Mouse (Mus musculus) lung, embryonic 14.5 days (tissue): Measurements from ENCODE around the gene Dhx35. TPM values are rescaled to one million over a fixed set of nuclear protein-coding genes. Genes with fewer than 3 reads are reported as not detected.

Source experiments
- ATAC-seq: fragments of 200-750 bp; cut with Nextera tagmentation; 2 replicates; pipeline ENCODE4 v1.8.0; 2017; ENCODE audit warnings: mild to moderate bottlenecking, moderate TSS enrichment, moderate library complexity; ENCODE audit not compliant: insufficient read depth
- DNase-seq: peaks from one replicate; pipeline ENCODE4 v3.0.0-alpha.2; 2015
- H3K27ac ChIP-seq: fragments of 300-500 bp; sonication (generic); 2 replicates; pipeline ENCODE4 v1.5.1; 2014; ENCODE audit warnings: low read depth, mild to moderate bottlenecking, moderate library complexity
- H3K27me3 ChIP-seq: fragments of 300-500 bp; sonication (generic); 2 replicates; pipeline ENCODE4 v1.6.1; 2014; ENCODE audit warnings: low read length, control low read depth; ENCODE audit not compliant: insufficient read depth
- H3K36me3 ChIP-seq: fragments of 300-500 bp; sonication (generic); 2 replicates; pipeline ENCODE4 v1.6.1; 2014; ENCODE audit warnings: control low read depth; ENCODE audit not compliant: insufficient read depth
- H3K4me1 ChIP-seq: fragments of 300-500 bp; sonication (generic); 2 replicates; pipeline ENCODE4 v1.6.1; 2014; ENCODE audit warnings: antibody characterized with exemption, control low read depth; ENCODE audit not compliant: insufficient read depth
- H3K4me2 ChIP-seq: fragments of 300-500 bp; sonication (generic); 2 replicates; pipeline ENCODE4 v1.6.1; 2014; ENCODE audit warnings: mild to moderate bottlenecking
- H3K4me3 ChIP-seq: fragments of 300-500 bp; sonication (generic); 2 replicates; pipeline ENCODE4 v1.5.1; 2014; ENCODE audit warnings: low read depth, low read length
- H3K9ac ChIP-seq: fragments of 300-500 bp; sonication (generic); 2 replicates; pipeline ENCODE4 v1.6.1; 2014
- H3K9me3 ChIP-seq: fragments of 300-500 bp; sonication (generic); 2 replicates; pipeline ENCODE4 v1.6.1; 2016; ENCODE audit warnings: low read depth, low read length, control low read depth
- CTCF ChIP-seq: IDR thresholded peaks from 2 replicates; pipeline ENCODE4 v1.5.1; 2016; ENCODE audit warnings: antibody characterized with exemption, low read depth
- WGBS: fragments of 180-500 bp; shearing (Covaris S2); extraction: QIAGEN DNeasy Blood & Tissue Kit; methylation state at CpG from one replicate; pipeline ENCODE4 v1.1.7; 2014; 5-methylcytosine and 5-hydroxymethylcytosine counted together
- polyA plus RNA-seq: library from polyadenylated mRNA; unstranded; fragments of >200 nt; fragmentation: Nextera tagmentation; extraction: Ambion mirVana; gene quantifications from 2 replicates; pipeline ENCODE4 v1.2.1, GENCODE M21; 2014

Gene Dhx35
- polyA plus RNA-seq, 1 experiment from 2014 or later, result 17.1 TPM

GRCm38 (mm10) chr2:158888531-158888930 lies 93.9 kb downstream of the Dhx35 start:
- Histone ChIP-seq H3K27me3 (no peaks in the 10 kb centered on the region), H3K4me3 (no peak overlapping the region), H3K36me3 (no peaks in the 10 kb centered on the region), H3K27ac (no peak overlapping the region), H3K4me2 (no peak overlapping the region), H3K9ac (no peak overlapping the region), H3K4me1 (no peaks in the 10 kb centered on the region), H3K9me3 (no peaks in the 10 kb centered on the region)
- no peak for ATAC-seq
- DNase-seq, result no peak
- WGBS, result 69% methylated on average over 5 of the region's 5 CpGs
- TF ChIP-seq CTCF, result no peak

DNA sequence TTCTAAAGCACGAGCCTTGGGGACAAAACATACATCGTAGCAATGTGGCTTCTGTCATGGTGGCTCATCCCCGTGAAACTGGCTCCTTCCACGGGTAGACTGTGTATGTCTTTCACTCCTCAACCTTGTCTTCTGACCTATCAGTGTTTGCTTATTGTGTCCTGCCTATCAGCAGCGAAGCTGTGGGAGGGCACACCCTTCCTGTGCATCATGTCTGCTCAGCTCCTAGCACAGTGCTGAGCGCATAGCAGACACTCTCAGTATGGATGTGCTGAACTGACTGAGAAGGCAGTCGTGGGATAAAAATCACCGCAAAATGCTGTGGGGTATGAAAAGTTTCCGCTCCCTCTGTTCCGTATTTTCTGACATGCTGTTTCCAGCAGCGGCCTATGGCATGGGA lies 94.6 kb downstream of the Dhx35 start:
- Histone ChIP-seq H3K4me3 (no peak overlapping the region), H3K36me3 (no peaks in the 10 kb centered on the region), H3K4me2 (no peak overlapping the region), H3K27me3 (no peaks in the 10 kb centered on the region), H3K4me1 (no peaks in the 10 kb centered on the region), H3K27ac (no peak overlapping the region), H3K9me3 (no peaks in the 10 kb centered on the region), H3K9ac (no peak overlapping the region)
- ATAC-seq, result no peak
- TF ChIP-seq CTCF, result no peak
- 43% methylated on average over 11 of the region's 11 CpGs for WGBS
- DNase-seq, result no peak

GRCm38 (mm10) chr2:158891319-158891718 lies 96.7 kb downstream of the Dhx35 start:
- H3K9ac ChIP-seq, result no peak overlapping the region
- WGBS, result 84% methylated on average over 4 of the region's 4 CpGs
- no peaks in the 10 kb centered on the region for H3K36me3 ChIP-seq
- no peak overlapping the region for H3K4me2 ChIP-seq
- no peaks in the 10 kb centered on the region for H3K4me1 ChIP-seq
- no peaks in the 10 kb centered on the region for H3K27me3 ChIP-seq
- H3K4me3 ChIP-seq, result no peak overlapping the region
- no peaks in the 10 kb centered on the region for H3K9me3 ChIP-seq
- ATAC-seq, result no peak
- no peak for TF ChIP-seq CTCF
- H3K27ac ChIP-seq, result no peak overlapping the region
- DNase-seq, result no peak

DNA sequence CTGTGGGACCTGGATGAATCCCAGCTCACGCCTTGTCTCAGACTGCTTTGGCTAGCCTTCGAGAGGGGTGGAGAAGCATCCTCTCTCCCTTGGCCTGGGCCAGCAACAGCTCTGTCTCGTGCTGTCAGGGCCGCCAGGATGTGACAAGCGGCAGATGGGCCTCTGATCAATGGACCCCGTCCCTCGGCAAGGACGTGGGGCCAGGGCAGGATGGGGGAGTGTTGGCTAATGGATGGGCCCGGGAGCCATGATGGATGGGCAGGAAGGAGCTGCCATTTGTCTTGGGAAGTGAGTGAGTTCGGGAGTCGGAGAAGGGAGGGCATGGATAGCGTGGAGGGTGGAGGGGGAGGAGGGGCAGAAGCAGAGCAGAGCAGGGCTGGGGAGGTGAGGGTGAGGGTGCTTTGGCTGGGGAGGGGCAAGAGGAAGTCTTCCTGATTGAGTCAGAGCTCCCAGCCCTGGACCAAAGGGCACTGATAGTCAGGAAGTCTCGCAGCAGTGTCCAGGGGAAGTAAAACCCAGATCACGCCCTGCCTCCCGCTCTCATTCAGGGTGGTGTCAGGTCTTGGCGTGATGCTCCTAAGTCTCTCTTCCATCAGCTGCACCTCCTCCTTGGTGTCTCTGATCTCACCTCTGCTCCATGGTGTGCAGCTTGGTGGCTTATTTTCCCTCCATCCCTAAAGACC lies 98.7 kb downstream of the Dhx35 start:
- no peak for TF ChIP-seq CTCF
- no peaks in the 10 kb centered on the region for H3K27me3 ChIP-seq
- H3K4me3 ChIP-seq, result no peak overlapping the region
- no peak overlapping the region for H3K9ac ChIP-seq
- H3K4me2 ChIP-seq, result peak overlapping the region; percentile 28; the same call in 1 of the 2 replicates
- 14% methylated on average over 16 of the region's 16 CpGs for WGBS
- DNase-seq (peak; percentile 63), ATAC-seq (peak; percentile 91)
- no peaks in the 10 kb centered on the region for H3K9me3 ChIP-seq
- H3K36me3 ChIP-seq, result no peaks in the 10 kb centered on the region
- no peaks in the 10 kb centered on the region for H3K4me1 ChIP-seq
- no peak overlapping the region for H3K27ac ChIP-seq

- no peaks in the 10 kb centered on the region for H3K36me3 ChIP-seq
- no peak for DNase-seq
- no peak for TF ChIP-seq CTCF
- H3K27ac ChIP-seq, result no peak overlapping the region
- H3K27me3 ChIP-seq, result no peaks in the 10 kb centered on the region
- no peak overlapping the region for H3K4me3 ChIP-seq
- 41% methylated on average over 13 of the region's 13 CpGs for WGBS
- no peak for ATAC-seq
- H3K9me3 ChIP-seq, result no peaks in the 10 kb centered on the region
- H3K4me1 ChIP-seq, result no peaks in the 10 kb centered on the region
- no peak overlapping the region for H3K4me2 ChIP-seq
- H3K9ac ChIP-seq, result no peak overlapping the region
Measured at GRCm38 (mm10) chr2:158898469-158899196, 104.0 kb downstream of the Dhx35 start.

Other genes with a start within 250 kb of the Dhx35 start
- gene Slc32a1, start 184.0 kb upstream of the Dhx35 start, polyA plus RNA-seq, result not detected in 2 replicates
- 12.5 and 15.5 TPM in 2 replicates for gene Actr5, start 169.9 kb upstream of the Dhx35 start, polyA plus RNA-seq
- gene Ppp1r16b, start 129.4 kb upstream of the Dhx35 start, polyA plus RNA-seq, result 16.3 and 17.6 TPM in 2 replicates
- 64.1 and 67.5 TPM in 2 replicates for gene Fam83d, start 26.7 kb upstream of the Dhx35 start, polyA plus RNA-seq